Mouse (Mus musculus) retina, adult 2 months (tissue): ENCODE data around the gene Atp1a1.

Experiments
- DNase-seq: peaks from one replicate; pipeline ENCODE4 v3.0.0-alpha.2; 2012; ENCODE audit warnings: low read depth, low spot score

The Atp1a1 gene

GRCm38 (mm10) chr3:101604550-101605223 lies at the start of gene Atp1a1:
TSS of gene Atp1a1 (minus strand) at chr3:101604684.
- DNase-seq: peak; percentile 93

DNA sequence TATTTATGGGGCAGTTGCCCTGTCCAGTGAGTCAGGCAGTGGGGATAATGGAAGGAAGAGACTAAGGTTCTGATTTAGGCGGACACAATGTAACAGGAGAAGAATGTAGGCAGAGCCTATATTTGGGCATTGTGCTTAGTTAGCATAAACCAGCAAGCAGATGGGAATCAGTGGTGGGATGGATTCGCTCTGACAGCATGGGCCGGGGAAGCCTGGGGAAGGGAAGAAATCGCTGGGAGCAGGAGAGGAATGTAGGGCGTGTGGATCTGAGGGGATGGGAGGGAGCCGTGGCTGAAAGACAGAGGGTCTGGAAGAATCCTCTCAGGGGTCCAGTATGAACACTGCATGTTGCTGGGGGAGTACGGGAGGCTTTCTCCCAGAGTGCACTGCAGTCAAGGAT lies 49.0 kb upstream of the Atp1a1 start:
- DNase-seq: no peak

- DNase-seq: no peak
These were observed 48.5 kb upstream of the Atp1a1 start for GRCm38 (mm10) chr3:101652967-101653366.

- DNase-seq: no peak
These were observed 45.8 kb upstream of the Atp1a1 start for GRCm38 (mm10) chr3:101650328-101650727.

DNA sequence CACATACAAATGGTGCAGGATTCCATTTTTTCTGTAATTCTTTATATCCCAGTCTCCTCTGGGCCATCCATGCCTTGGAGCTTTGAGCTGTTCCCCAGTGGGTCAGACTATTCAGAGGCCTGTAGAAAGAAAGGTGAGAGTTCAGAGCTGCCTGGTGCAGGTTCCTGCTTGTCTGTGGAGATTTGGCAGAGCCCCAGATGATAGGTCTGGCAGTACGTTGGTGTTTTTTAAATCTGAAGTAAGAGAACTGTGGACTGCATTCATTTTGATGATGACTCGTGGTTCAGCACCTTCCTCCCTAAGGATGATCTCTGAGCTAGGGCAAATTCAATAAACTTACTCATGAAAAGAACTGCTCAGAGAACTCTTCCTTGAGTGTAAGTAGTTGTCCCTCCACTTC lies 44.8 kb upstream of the Atp1a1 start:
- DNase-seq: no peak

GRCm38 (mm10) chr3:101648096-101648793 lies 43.8 kb upstream of the Atp1a1 start:
- no peak for DNase-seq

- no peak for DNase-seq
These were observed 42.3 kb upstream of the Atp1a1 start for GRCm38 (mm10) chr3:101646806-101647205.

- DNase-seq: no peak
These were observed 41.2 kb upstream of the Atp1a1 start for GRCm38 (mm10) chr3:101645569-101646106.

GRCm38 (mm10) chr3:101644062-101644802 lies 39.7 kb upstream of the Atp1a1 start:
- DNase-seq: no peak

GRCm38 (mm10) chr3:101643264-101643663 lies 38.8 kb upstream of the Atp1a1 start:
- no peak for DNase-seq

DNA sequence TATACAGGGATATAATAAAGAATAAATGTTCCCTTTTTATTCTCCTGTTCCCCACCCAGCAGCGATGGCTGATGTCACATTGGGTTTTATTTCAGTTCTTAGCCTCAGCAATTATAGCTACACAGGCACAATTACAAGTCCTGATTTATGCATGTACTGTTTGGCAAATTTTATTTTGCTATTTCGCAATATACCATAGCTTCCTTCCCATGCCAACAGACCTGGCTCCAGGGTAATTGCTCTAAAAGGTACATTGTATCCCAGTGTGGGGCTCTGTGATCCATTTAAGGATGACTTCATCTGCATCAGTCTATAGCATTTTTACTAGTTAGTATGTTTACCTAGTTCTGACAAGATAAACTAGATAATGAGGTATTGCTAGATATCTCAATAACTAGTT lies 33.7 kb upstream of the Atp1a1 start:
- no peak for DNase-seq

GRCm38 (mm10) chr3:101636510-101636909 lies 32.0 kb upstream of the Atp1a1 start:
- DNase-seq: no peak

DNA sequence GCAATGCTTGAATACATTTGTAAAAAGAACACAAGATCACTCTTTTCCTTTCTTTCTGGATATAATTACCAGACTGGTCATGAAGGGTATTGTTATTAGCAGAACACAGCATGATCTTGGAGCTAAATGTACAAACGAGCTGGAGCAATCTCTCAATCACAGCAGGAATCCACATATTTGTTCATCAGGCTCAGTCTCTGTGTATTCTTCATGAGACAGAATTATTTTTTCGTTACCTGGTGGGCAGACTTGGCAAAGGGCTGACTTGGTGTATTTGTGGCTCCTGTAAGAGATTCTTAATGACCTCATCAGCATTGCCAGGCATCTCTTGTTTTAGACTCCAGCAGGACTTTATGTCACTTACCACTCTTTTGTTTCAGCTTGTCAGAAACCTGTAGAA lies 31.6 kb upstream of the Atp1a1 start:
- DNase-seq: no peak

DNA sequence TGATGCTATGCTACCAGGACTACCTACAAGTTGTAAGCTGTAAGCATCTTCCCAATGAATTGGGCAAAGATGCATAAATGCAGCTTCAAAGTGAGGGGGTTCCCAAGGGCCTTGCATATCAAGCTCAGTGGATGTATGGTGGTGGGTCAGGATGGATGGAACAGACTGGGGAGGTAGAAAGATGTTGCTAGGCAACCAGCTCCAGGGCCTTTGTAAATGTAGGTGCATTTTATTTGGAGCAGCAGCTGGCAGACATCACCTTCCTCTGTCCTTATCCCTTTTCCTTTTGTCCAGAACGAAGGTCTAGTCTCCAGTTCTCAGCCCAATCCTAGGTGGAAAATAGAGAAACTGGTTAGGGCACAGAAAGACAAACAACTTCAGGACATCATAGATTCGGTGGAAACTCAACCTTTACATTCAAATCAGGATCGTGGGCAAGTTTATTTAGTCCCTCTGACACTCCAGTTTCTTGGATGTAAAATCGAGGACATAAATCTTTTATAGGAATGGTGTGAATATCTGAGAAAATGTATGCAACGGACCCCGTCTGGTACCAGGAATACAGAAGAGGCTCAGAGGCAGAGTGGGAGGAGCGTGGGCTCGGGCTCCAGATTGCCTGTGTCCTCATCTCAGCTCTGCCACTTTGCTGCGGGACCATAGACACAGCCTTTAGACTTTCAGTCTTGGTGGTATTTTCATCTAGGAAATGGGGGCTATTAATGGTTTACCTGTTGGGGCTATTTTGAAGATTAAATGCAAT lies 29.8 kb upstream of the Atp1a1 start:
- no peak for DNase-seq

DNA sequence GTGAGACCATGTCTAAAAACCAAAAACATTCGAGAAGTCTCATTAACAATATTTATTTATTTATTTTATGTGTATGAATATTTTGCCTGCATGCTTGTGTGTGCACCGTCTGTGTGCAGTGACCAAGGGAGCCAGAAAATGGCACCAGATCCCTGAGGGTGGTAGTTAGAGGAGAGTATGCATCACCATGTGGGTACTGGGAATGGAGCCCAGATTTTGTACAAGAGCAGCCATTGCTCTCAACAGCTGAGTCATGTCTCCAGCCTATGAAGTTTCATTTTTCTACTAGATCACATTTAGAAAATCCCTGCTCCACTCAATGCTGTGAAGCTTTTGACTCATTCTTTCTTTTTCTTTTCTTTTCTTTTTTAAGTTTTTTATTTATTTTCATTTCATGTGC lies 23.8 kb upstream of the Atp1a1 start:
- DNase-seq: no peak

DNA sequence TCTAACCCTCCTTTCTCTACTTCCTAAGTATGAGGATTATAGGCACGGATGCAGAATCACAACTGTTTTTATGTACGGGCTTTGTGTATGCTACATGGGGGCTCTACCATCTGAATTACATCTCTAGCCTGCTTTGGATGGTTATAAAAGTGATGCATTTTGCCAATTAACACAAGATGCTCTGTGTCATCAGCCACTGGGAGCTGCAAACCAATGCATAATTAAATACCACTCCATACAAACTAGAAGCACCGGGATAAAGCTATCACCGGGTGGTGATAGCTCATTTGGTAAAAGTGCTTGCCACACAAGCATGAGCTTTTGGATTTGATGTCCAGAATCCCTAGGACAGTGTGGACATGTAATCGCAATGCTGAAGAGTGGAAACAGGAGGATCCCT lies 19.8 kb upstream of the Atp1a1 start:
- no peak for DNase-seq

- no peak for DNase-seq
These were observed 14.5 kb upstream of the Atp1a1 start for GRCm38 (mm10) chr3:101619017-101619416.

DNA sequence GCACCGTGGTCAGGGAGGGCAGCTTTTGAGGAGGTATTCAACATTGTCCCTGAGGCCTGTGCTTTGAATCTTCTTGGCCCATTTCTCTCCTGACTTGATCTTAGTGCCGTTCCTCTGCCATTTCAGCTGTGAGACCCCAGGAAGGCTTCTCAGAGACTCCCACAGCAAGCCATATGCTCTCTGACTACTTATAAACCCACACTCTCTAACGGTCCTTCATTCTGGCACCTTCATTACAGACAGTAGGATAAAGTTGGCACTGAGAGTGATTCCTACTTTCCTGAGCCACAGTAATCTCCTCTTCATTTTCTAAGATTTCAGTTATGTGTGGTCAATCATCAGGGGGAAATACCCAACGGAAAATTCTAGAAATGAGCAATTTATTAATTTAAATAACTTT lies 14.0 kb upstream of the Atp1a1 start:
- no peak for DNase-seq

GRCm38 (mm10) chr3:101617451-101617850 lies 13.0 kb upstream of the Atp1a1 start:
- no peak for DNase-seq

GRCm38 (mm10) chr3:101617007-101617406 lies 12.5 kb upstream of the Atp1a1 start:
- no peak for DNase-seq

GRCm38 (mm10) chr3:101615856-101616255 lies 11.4 kb upstream of the Atp1a1 start:
- no peak for DNase-seq
